Mouse (Mus musculus) hindbrain, embryonic 14.5 days (tissue): ENCODE data around the gene Plekhh2. TPM values are rescaled to one million over a fixed set of nuclear protein-coding genes. Genes with fewer than 3 reads are reported as not detected.

ENCODE experiments used
- ATAC-seq: fragments of 200-750 bp; cut with Nextera tagmentation; 2 replicates; pipeline ENCODE4 v1.8.0; 2017; ENCODE audit warnings: moderate number of reproducible peaks, mild to moderate bottlenecking, moderate TSS enrichment, moderate library complexity; ENCODE audit not compliant: low FRiP score
- DNase-seq: peaks from one replicate; pipeline ENCODE4 v3.0.0-alpha.2; 2015; ENCODE audit warnings: low spot score
- H3K27ac ChIP-seq: fragments of 300-500 bp; sonication (generic); 2 replicates; pipeline ENCODE4 v1.5.1; 2014; ENCODE audit warnings: mild to moderate bottlenecking, moderate library complexity
- H3K27me3 ChIP-seq: fragments of 300-500 bp; sonication (generic); 2 replicates; pipeline ENCODE4 v1.6.1; 2014; ENCODE audit warnings: mild to moderate bottlenecking, low read length, mixed read lengths; ENCODE audit not compliant: control insufficient read depth, insufficient read depth
- H3K36me3 ChIP-seq: fragments of 300-500 bp; sonication (generic); replicated peaks from 2 replicates; pipeline ENCODE4 v1.6.1; 2014; ENCODE audit not compliant: control insufficient read depth, insufficient read depth
- H3K4me1 ChIP-seq: fragments of 300-500 bp; sonication (generic); replicated peaks from 2 replicates; pipeline ENCODE4 v1.6.1; 2014; ENCODE audit warnings: antibody characterized with exemption, low read length, mixed read lengths; ENCODE audit not compliant: control insufficient read depth, insufficient read depth
- H3K4me2 ChIP-seq: fragments of 300-500 bp; sonication (generic); replicated peaks from 2 replicates; pipeline ENCODE4 v1.6.1; 2014; ENCODE audit warnings: mild to moderate bottlenecking, moderate library complexity
- H3K4me3 ChIP-seq: fragments of 300-500 bp; sonication (generic); replicated peaks from 2 replicates; pipeline ENCODE4 v1.5.1; 2014; ENCODE audit warnings: mild to moderate bottlenecking, low read length
- H3K9ac ChIP-seq: fragments of 300-500 bp; sonication (generic); 2 replicates; pipeline ENCODE4 v1.6.1; 2014
- H3K9me3 ChIP-seq: fragments of 300-500 bp; sonication (generic); 2 replicates; pipeline ENCODE4 v1.6.1; 2016; ENCODE audit warnings: low read length; ENCODE audit not compliant: control insufficient read depth
- WGBS: fragments of 180-500 bp; shearing (Covaris S2); extraction: QIAGEN DNeasy Blood & Tissue Kit; methylation state at CpG from one replicate; pipeline ENCODE4 v1.1.7; 2014; 5-methylcytosine and 5-hydroxymethylcytosine counted together
- polyA plus RNA-seq: library from polyadenylated mRNA; unstranded; fragments of >200 nt; fragmentation: Nextera tagmentation; extraction: Ambion mirVana; gene quantifications from 2 replicates; pipeline ENCODE4 v1.2.1, GENCODE M21; 2014

Plekhh2 gene
- polyA plus RNA-seq, 1 experiment from 2014 or later: 2.6 TPM

GRCm38 (mm10) chr17:84487415-84487814 lies 24.3 kb upstream of the Plekhh2 start:
- H3K27ac ChIP-seq: no peak overlapping the region
- H3K4me1 ChIP-seq: no peaks in the 10 kb centered on the region
- H3K36me3 ChIP-seq: no peaks in the 10 kb centered on the region
- no peaks in the 10 kb centered on the region for H3K27me3 ChIP-seq
- no peak overlapping the region for H3K4me3 ChIP-seq
- no peak for ATAC-seq
- DNase-seq: no peak
- no peak overlapping the region for H3K9ac ChIP-seq
- no peaks in the 10 kb centered on the region for H3K9me3 ChIP-seq
- H3K4me2 ChIP-seq: no peak overlapping the region
- 80% methylated on average over 2 of the region's 2 CpGs for WGBS

GRCm38 (mm10) chr17:84492255-84492880 lies 19.3 kb upstream of the Plekhh2 start:
- ATAC-seq (0 out of 2 replicates have a peak, but pooled peaks have one; percentile 31), DNase-seq (no peak)
- 24% methylated on average over 5 of the region's 5 CpGs for WGBS
- no peak overlapping the region for H3K4me3 ChIP-seq
- H3K27ac ChIP-seq: no peak overlapping the region
- H3K4me1 ChIP-seq: 0 out of 2 replicates have a peak, but pooled peaks cover under 1% of the 10 kb centered on the region
- H3K9ac ChIP-seq: no peak overlapping the region
- H3K4me2 ChIP-seq: no peak overlapping the region
- no peaks in the 10 kb centered on the region for H3K9me3 ChIP-seq
- H3K36me3 ChIP-seq: no peaks in the 10 kb centered on the region
- no peaks in the 10 kb centered on the region for H3K27me3 ChIP-seq

- DNase-seq (no peak), ATAC-seq (no peak)
- Histone ChIP-seq H3K36me3 (no peaks in the 10 kb centered on the region), H3K4me2 (no peak overlapping the region), H3K4me3 (no peak overlapping the region), H3K27me3 (no peaks in the 10 kb centered on the region), H3K9ac (no peak overlapping the region), H3K27ac (no peak overlapping the region), H3K4me1 (0 out of 2 replicates have a peak, but pooled peaks cover 3% of the 10 kb centered on the region), H3K9me3 (no peaks in the 10 kb centered on the region)
- WGBS: 84% methylated on average over 5 of the region's 5 CpGs
Measured at GRCm38 (mm10) chr17:84497026-84497425, 14.7 kb upstream of the Plekhh2 start.

- Histone ChIP-seq H3K27ac (no peak overlapping the region), H3K9ac (no peak overlapping the region), H3K4me2 (no peak overlapping the region), H3K36me3 (no peaks in the 10 kb centered on the region), H3K27me3 (no peaks in the 10 kb centered on the region), H3K9me3 (no peaks in the 10 kb centered on the region), H3K4me3 (no peak overlapping the region), H3K4me1 (0 out of 2 replicates have a peak, but pooled peaks cover 3% of the 10 kb centered on the region)
- DNase-seq: no peak
- 43% methylated on average over 2 of the region's 2 CpGs for WGBS
- no peak for ATAC-seq
Measured at GRCm38 (mm10) chr17:84497559-84497958, 14.1 kb upstream of the Plekhh2 start.

- DNase-seq: no peak
- H3K36me3 ChIP-seq: no peaks in the 10 kb centered on the region
- WGBS: 60% methylated on average over 3 of the region's 3 CpGs
- no peaks in the 10 kb centered on the region for H3K9me3 ChIP-seq
- no peak overlapping the region for H3K4me3 ChIP-seq
- no peak overlapping the region for H3K27ac ChIP-seq
- H3K9ac ChIP-seq: no peak overlapping the region
- 0 out of 2 replicates have a peak, but pooled peaks cover 3% of the 10 kb centered on the region for H3K4me1 ChIP-seq
- H3K4me2 ChIP-seq: no peak overlapping the region
- no peaks in the 10 kb centered on the region for H3K27me3 ChIP-seq
- no peak for ATAC-seq
Measured at GRCm38 (mm10) chr17:84497972-84498604, 13.6 kb upstream of the Plekhh2 start.

GRCm38 (mm10) chr17:84498639-84499038 lies 13.1 kb upstream of the Plekhh2 start:
- no peak for DNase-seq
- WGBS: 34% methylated on average over 5 of the region's 5 CpGs
- ATAC-seq: no peak
- H3K36me3 ChIP-seq: no peaks in the 10 kb centered on the region
- H3K4me3 ChIP-seq: no peak overlapping the region
- H3K27ac ChIP-seq: no peak overlapping the region
- H3K9me3 ChIP-seq: no peaks in the 10 kb centered on the region
- no peak overlapping the region for H3K4me2 ChIP-seq
- H3K9ac ChIP-seq: no peak overlapping the region
- H3K27me3 ChIP-seq: no peaks in the 10 kb centered on the region
- H3K4me1 ChIP-seq: 0 out of 2 replicates have a peak, but pooled peaks cover 3% of the 10 kb centered on the region

- 0 out of 2 replicates have a peak, but pooled peaks cover 3% of the 10 kb centered on the region for H3K4me1 ChIP-seq
- H3K36me3 ChIP-seq: no peaks in the 10 kb centered on the region
- no peak overlapping the region for H3K27ac ChIP-seq
- H3K27me3 ChIP-seq: no peaks in the 10 kb centered on the region
- WGBS: 80% methylated on average over 3 of the region's 3 CpGs
- ATAC-seq: no peak
- H3K4me2 ChIP-seq: no peak overlapping the region
- no peak for DNase-seq
- no peak overlapping the region for H3K4me3 ChIP-seq
- H3K9ac ChIP-seq: no peak overlapping the region
- H3K9me3 ChIP-seq: no peaks in the 10 kb centered on the region
Measured at GRCm38 (mm10) chr17:84502341-84502740, 9.4 kb upstream of the Plekhh2 start.

- DNase-seq (no peak), ATAC-seq (no peak)
- no peak overlapping the region for H3K27ac ChIP-seq
- H3K9me3 ChIP-seq: no peaks in the 10 kb centered on the region
- H3K9ac ChIP-seq: no peak overlapping the region
- H3K36me3 ChIP-seq: no peaks in the 10 kb centered on the region
- 71% methylated on average over 2 of the region's 2 CpGs for WGBS
- H3K4me1 ChIP-seq: peaks cover 7% of the 10 kb centered on the region; the same call in 1 of the 2 replicates
- H3K4me2 ChIP-seq: no peak overlapping the region
- H3K4me3 ChIP-seq: no peak overlapping the region
- no peaks in the 10 kb centered on the region for H3K27me3 ChIP-seq
Measured at GRCm38 (mm10) chr17:84505922-84506321, 5.8 kb upstream of the Plekhh2 start.

GRCm38 (mm10) chr17:84508736-84509135 lies 3.0 kb upstream of the Plekhh2 start:
- no peak for DNase-seq
- 18% methylated on average over 3 of the region's 3 CpGs for WGBS
- peaks cover 11% of the 10 kb centered on the region for H3K4me1 ChIP-seq
- H3K9ac ChIP-seq: no peak overlapping the region
- no peaks in the 10 kb centered on the region for H3K36me3 ChIP-seq
- no peak overlapping the region for H3K4me2 ChIP-seq
- no peaks in the 10 kb centered on the region for H3K27me3 ChIP-seq
- H3K4me3 ChIP-seq: no peak overlapping the region
- H3K27ac ChIP-seq: no peak overlapping the region
- no peaks in the 10 kb centered on the region for H3K9me3 ChIP-seq
- no peak for ATAC-seq
